Mouse (Mus musculus) C2C12 (cell line): ENCODE measurements at regions not wholly inside any gene's neighbourhood (a gene's known extent, or its start where the extent isn't known, plus 50 kb on each side); places are given as distances from the start of the nearest gene placed in this dataset.

Experiments used
- CTCF ChIP-seq: IDR thresholded peaks from one replicate; pipeline ENCODE4 v1.5.1; 2011; ENCODE audit not compliant: control insufficient read depth, insufficient read depth, insufficient read length
- MAX ChIP-seq: IDR thresholded peaks from one replicate; pipeline ENCODE4 v1.6.1; 2011; ENCODE audit warnings: mild to moderate bottlenecking, control low read depth
- MYOG ChIP-seq: IDR thresholded peaks from one replicate; pipeline ENCODE4 v1.6.1; 2011; ENCODE audit not compliant: control insufficient read depth, insufficient read length; ENCODE audit errors: extremely low read depth
- USF1 ChIP-seq: IDR thresholded peaks from one replicate; pipeline ENCODE4 v1.6.1; 2011; ENCODE audit warnings: low read depth, mild to moderate bottlenecking, control low read depth, moderate library complexity

DNA sequence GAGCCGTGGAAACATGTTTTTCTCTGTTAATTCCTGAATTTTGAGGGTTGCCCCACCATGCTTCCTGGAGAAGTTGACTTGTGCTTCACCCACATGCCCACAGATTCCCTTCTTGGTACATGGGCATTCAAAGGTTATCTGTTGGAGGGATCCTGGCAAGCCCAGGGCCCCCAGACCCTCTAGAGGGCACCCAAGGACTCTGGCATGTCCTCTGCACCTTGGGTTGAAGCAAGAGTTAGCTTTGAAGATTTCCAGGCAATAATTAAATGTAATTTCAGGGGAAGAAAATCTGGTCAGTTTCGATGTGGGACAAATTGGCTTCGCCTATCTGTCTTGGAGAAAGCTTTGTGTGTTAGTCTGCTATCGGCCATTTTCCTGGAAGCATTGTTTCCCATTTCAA is 339.0 kb upstream of the Zmiz1 start:
- TF ChIP-seq MYOG (no peak), USF1 (no peak), CTCF (no peak), MAX (no peak)
